18 mouse cellular contexts compared by ENCODE assay signal in the genomic region with DNA sequence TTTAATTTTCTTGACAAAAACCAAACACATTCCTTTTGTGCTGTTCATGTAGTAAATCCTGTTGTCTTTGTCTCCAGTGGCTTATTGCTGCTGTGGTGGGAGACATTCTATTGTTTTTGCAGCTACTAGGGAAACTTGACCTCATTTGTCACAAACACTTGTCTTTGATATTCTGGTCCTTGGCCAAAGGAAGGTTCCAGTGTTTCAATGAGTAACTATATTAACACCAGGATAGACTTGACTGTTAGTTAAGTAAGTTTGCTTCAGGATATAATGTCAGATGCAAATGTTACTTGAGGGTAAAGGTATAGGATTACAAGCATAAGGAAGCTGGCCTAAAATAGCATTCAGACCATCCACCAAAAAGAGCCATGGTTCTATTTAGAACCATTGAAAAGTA.
"Had no signal": no experiment of that assay in that cellular context is flagged by ENCODE, and none has a peak within 500 bp of the region (broad histone marks: within the 10 kb centered on the region; RNA-seq: fewer than 3 reads in every experiment).

No protein-coding gene starts in this region.

- H3K27me3 ChIP-seq: intestine, embryonic 15.5 days; limb, embryonic 12.5 days; limb, embryonic 15.5 days; lung, embryonic 15.5 days had no signal

- H3K4me3 ChIP-seq: intestine, embryonic 15.5 days; limb, embryonic 12.5 days; limb, embryonic 15.5 days; lung, embryonic 15.5 days had no signal

- H3K9ac ChIP-seq: intestine, embryonic 15.5 days; limb, embryonic 12.5 days; limb, embryonic 15.5 days; liver, embryonic 14.5 days; liver, postnatal 0 days; lung, embryonic 15.5 days had no signal

- H3K9me3 ChIP-seq: intestine, embryonic 15.5 days; limb, embryonic 12.5 days; limb, embryonic 15.5 days; lung, embryonic 15.5 days had no signal

- H3K4me2 ChIP-seq: intestine, embryonic 15.5 days; limb, embryonic 12.5 days; limb, embryonic 15.5 days; liver, embryonic 11.5 days; lung, embryonic 15.5 days; midbrain, embryonic 11.5 days had no signal

- H3K36me3 ChIP-seq: intestine, embryonic 15.5 days; limb, embryonic 12.5 days; limb, embryonic 15.5 days; lung, embryonic 15.5 days had no signal

- H3K4me1 ChIP-seq: intestine, embryonic 15.5 days; limb, embryonic 12.5 days; limb, embryonic 15.5 days; lung, embryonic 15.5 days had no signal

- DNase-seq: kidney, adult 18-20 months; left cerebral cortex, postnatal 4 days; liver, postnatal 0 days; lung, postnatal 10 days; lung, postnatal 4 days; midbrain, embryonic 14.5 days; right cerebral cortex, postnatal 4 days; thymus, adult 2 months; thymus, postnatal 14 days; thymus, postnatal 4 days had no signal

- H3K27ac ChIP-seq: intestine, embryonic 15.5 days; limb, embryonic 12.5 days; limb, embryonic 15.5 days; liver, embryonic 14.5 days; lung, embryonic 15.5 days; stomach, postnatal 0 days had no signal
